Comparison of ENCODE assay signal across 8 mouse cellular contexts in the genomic region with DNA sequence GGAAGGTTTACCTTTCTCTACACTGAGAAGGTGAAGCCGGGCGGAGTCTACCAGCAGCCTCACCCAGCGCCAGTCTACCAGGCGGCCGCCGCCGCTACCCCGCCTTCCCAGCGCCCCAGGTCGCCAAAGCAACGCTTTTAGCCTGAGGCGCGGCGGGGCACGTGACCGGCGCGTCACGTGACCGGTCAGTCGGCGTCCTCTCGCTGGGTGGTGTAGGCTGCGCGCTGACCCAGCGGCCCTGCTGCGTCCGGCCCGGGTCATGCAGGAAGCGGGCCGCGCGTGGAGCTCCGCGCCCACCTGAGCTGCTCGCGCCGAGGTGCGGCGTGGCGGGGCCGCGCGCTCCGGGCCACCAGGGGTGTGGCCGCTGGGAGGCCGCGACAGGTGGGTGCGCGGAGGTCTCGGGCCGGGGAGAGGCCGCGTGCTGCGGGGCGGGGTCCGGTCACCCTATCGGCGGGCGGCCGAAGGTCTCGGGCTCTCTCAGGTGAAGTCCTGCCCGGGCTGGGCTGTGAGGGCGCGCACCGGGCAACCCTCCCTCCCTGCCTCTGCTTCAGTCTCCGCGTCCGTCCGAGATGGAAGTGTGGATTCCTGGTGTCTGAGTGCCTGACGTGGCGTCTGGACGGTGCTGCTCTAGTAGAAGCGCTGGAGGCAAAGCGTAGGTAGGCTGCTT. TPM values are rescaled to one million over a fixed set of nuclear protein-coding genes. Genes with fewer than 3 reads are reported as not detected.
DNase-seq lines count a peak whose midpoint lies in the region; ATAC-seq lines count a peak whose summit lies in the region.

A gene (plus strand): TSS at position 190 of the 667 bp plus-strand sequence.

- peak within 1 kb of the TSS; percentile 77 for H3K4me2 ChIP-seq in heart, embryonic 13.5 days
- peak within 1 kb of the TSS; percentile 71 for H3K4me2 ChIP-seq in liver, embryonic 13.5 days
- H3K4me2 ChIP-seq in stomach, embryonic 16.5 days (ENCODE audit: low read depth, low read length): peak within 1 kb of the TSS; percentile 73

- peak within 1 kb of the TSS; percentile 85 for H3K4me3 ChIP-seq in brown adipose tissue, adult 24 weeks (ENCODE audit: insufficient read depth, low read depth, low read length)
- H3K4me3 ChIP-seq in heart, embryonic 13.5 days: peak within 1 kb of the TSS; percentile 98
- H3K4me3 ChIP-seq in liver, embryonic 13.5 days (replicated peaks): peak within 1 kb of the TSS; percentile 94
- peak within 1 kb of the TSS; percentile 92 for H3K4me3 ChIP-seq in stomach, embryonic 16.5 days (replicated peaks; ENCODE audit: low read length)

- H3K36me3 ChIP-seq in heart, embryonic 13.5 days: peaks cover 14% of the 10 kb centered on the region; the same call in 1 of the 2 replicates
- H3K36me3 ChIP-seq in liver, embryonic 13.5 days: peaks cover 18% of the 10 kb centered on the region
- no peaks in the 10 kb centered on the region for H3K36me3 ChIP-seq in stomach, embryonic 16.5 days (ENCODE audit: control insufficient read depth, insufficient read depth, low read length)

- H3K27ac ChIP-seq in brown adipose tissue, adult 24 weeks (replicated peaks; ENCODE audit: low read depth, low read length): no peak within 1 kb of the TSS
- peak within 1 kb of the TSS; percentile 68 for H3K27ac ChIP-seq in heart, embryonic 13.5 days (replicated peaks)
- H3K27ac ChIP-seq in liver, embryonic 13.5 days: peak within 1 kb of the TSS; percentile 89
- peak within 1 kb of the TSS; percentile 77 for H3K27ac ChIP-seq in stomach, embryonic 16.5 days (ENCODE audit: low read length)

- no peaks in the 10 kb centered on the region for H3K9me3 ChIP-seq in heart, embryonic 13.5 days
- H3K9me3 ChIP-seq in liver, embryonic 13.5 days (replicated peaks): no peaks in the 10 kb centered on the region
- no peaks in the 10 kb centered on the region for H3K9me3 ChIP-seq in stomach, embryonic 16.5 days (replicated peaks; ENCODE audit: control insufficient read depth, low read length)

- DNase-seq in CD4-positive helper T cell, adult 2 months (ENCODE audit: low read depth, low spot score): peak; percentile 69
- DNase-seq in fat pad, adult 2 months (ENCODE audit: extremely low read depth, low read depth, low spot score): peak; percentile 45
- peak; percentile 97 for DNase-seq in kidney, postnatal 14 days
- peak; percentile 88 for DNase-seq in liver, embryonic 13.5 days
- peak; percentile 95 for DNase-seq in neural tube, embryonic 10.5 days (ENCODE audit: extremely low spot score, low spot score)

- ATAC-seq in heart, embryonic 13.5 days (ENCODE audit: extremely low read depth, insufficient number of reproducible peaks, low FRiP score, low TSS enrichment): peak; percentile 96
- ATAC-seq in liver, embryonic 13.5 days (ENCODE audit: low read depth): peak; percentile 93
- ATAC-seq in stomach, embryonic 16.5 days (ENCODE audit: insufficient read depth, low FRiP score): peak; percentile 97

- H3K27me3 ChIP-seq in heart, embryonic 13.5 days (replicated peaks): peaks cover 9% of the 10 kb centered on the region
- 0 out of 2 replicates have a peak, but pooled peaks cover 12% of the 10 kb centered on the region for H3K27me3 ChIP-seq in liver, embryonic 13.5 days
- H3K27me3 ChIP-seq in stomach, embryonic 16.5 days (ENCODE audit: control insufficient read depth, insufficient read depth, low read length): no peaks in the 10 kb centered on the region

- H3K4me1 ChIP-seq in brown adipose tissue, adult 24 weeks (ENCODE audit: control insufficient read depth, insufficient read depth, insufficient read length, low read length): no peaks in the 10 kb centered on the region
- H3K4me1 ChIP-seq in heart, embryonic 13.5 days: peaks cover 12% of the 10 kb centered on the region
- H3K4me1 ChIP-seq in liver, embryonic 13.5 days (replicated peaks): peaks cover 47% of the 10 kb centered on the region
- no peaks in the 10 kb centered on the region for H3K4me1 ChIP-seq in stomach, embryonic 16.5 days (ENCODE audit: control insufficient read depth, insufficient read depth, low read length)

- under 1% methylated on average over 75 of the region's 75 CpGs for WGBS in heart, embryonic 13.5 days
- under 1% methylated on average over 65 of the region's 75 CpGs for WGBS in liver, embryonic 13.5 days (ENCODE audit: insufficient replicate concordance)
- WGBS in stomach, embryonic 16.5 days: under 1% methylated on average over 75 of the region's 75 CpGs

- H3K9ac ChIP-seq in heart, embryonic 13.5 days: peak within 1 kb of the TSS; percentile 92
- peak within 1 kb of the TSS; percentile 89 for H3K9ac ChIP-seq in liver, embryonic 13.5 days
- peak within 1 kb of the TSS; percentile 89 for H3K9ac ChIP-seq in stomach, embryonic 16.5 days (ENCODE audit: low read length)

RNA-seq across cellular contexts. Expression of the gene that starts here (rescaled TPM):
- polyA plus RNA-seq in brown adipose tissue, adult 24 weeks (2012; ENCODE audit: insufficient read depth, insufficient read length, missing spikeins): 22.2 and 33.3 TPM in 2 replicates
- 22.6 and 25.0 TPM in 2 replicates for polyA plus RNA-seq in heart, embryonic 13.5 days (2015; fragmentation: Nextera tagmentation; extraction: Ambion mirVana)
- polyA plus RNA-seq in liver, embryonic 13.5 days (2015; fragmentation: Nextera tagmentation; extraction: Ambion mirVana): 76.9 and 92.7 TPM in 2 replicates
- polyA plus RNA-seq in stomach, embryonic 16.5 days (2015; fragmentation: Nextera tagmentation; extraction: Ambion mirVana): 31.9 and 34.9 TPM in 2 replicates

Comparison
In these comparisons a context has a peak if more than half of its experiments do, and no peak if none do; other contexts are left out.
1. DNase-seq: peak in every context shown above with its lines; median percentile 97 in kidney, postnatal 14 days; 95 in neural tube, embryonic 10.5 days; 88 in liver, embryonic 13.5 days; 69 in CD4-positive helper T cell, adult 2 months; 45 in fat pad, adult 2 months.